Mouse (Mus musculus) liver, embryonic 13.5 days (tissue): Measurements from ENCODE around the gene Bnipl. TPM values are rescaled to one million over a fixed set of nuclear protein-coding genes. Genes with fewer than 3 reads are reported as not detected.
A peak's percentile ranks its signal among the peaks of the same experiment; 100 is the strongest.

ENCODE experiments used
- ATAC-seq: fragments of 200-750 bp; cut with Nextera tagmentation; 2 replicates; pipeline ENCODE4 v1.8.0; 2017; ENCODE audit warnings: low read depth, mild to moderate bottlenecking, moderate number of reproducible peaks, moderate library complexity
- DNase-seq: peaks from one replicate; pipeline ENCODE4 v3.0.0; 2022
- H3K27ac ChIP-seq: fragments of 300-500 bp; sonication (generic); 2 replicates; pipeline ENCODE4 v1.5.1; 2015; ENCODE audit warnings: moderate library complexity, mild to moderate bottlenecking, inconsistent platforms
- H3K27me3 ChIP-seq: fragments of 300-500 bp; sonication (generic); 2 replicates; pipeline ENCODE4 v1.6.1; 2015; ENCODE audit warnings: mild to moderate bottlenecking, inconsistent platforms
- H3K36me3 ChIP-seq: fragments of 300-500 bp; sonication (generic); 2 replicates; pipeline ENCODE4 v1.6.1; 2015; ENCODE audit warnings: mild to moderate bottlenecking, inconsistent platforms
- H3K4me1 ChIP-seq: fragments of 300-500 bp; sonication (generic); replicated peaks from 2 replicates; pipeline ENCODE4 v1.6.1; 2015; ENCODE audit warnings: inconsistent platforms
- H3K4me2 ChIP-seq: fragments of 300-500 bp; sonication (generic); 2 replicates; pipeline ENCODE4 v1.6.1; 2015; ENCODE audit warnings: inconsistent platforms, mild to moderate bottlenecking, moderate library complexity
- H3K4me3 ChIP-seq: fragments of 300-500 bp; sonication (generic); replicated peaks from 2 replicates; pipeline ENCODE4 v1.5.1; 2015; ENCODE audit warnings: mild to moderate bottlenecking, inconsistent platforms
- H3K9ac ChIP-seq: fragments of 300-500 bp; sonication (generic); 2 replicates; pipeline ENCODE4 v1.6.1; 2015; ENCODE audit warnings: mild to moderate bottlenecking, inconsistent platforms
- H3K9me3 ChIP-seq: fragments of 300-500 bp; sonication (generic); replicated peaks from 2 replicates; pipeline ENCODE4 v1.6.1; 2016; ENCODE audit warnings: inconsistent platforms
- WGBS: fragments of 180-500 bp; shearing (Covaris S2); methylation state at CpG from one replicate; pipeline ENCODE4 v1.1.7; 2015; ENCODE audit not compliant: insufficient replicate concordance; 5-methylcytosine and 5-hydroxymethylcytosine counted together
- polyA plus RNA-seq: library from polyadenylated mRNA; unstranded; fragments of >200 nt; fragmentation: Nextera tagmentation; extraction: Ambion mirVana; gene quantifications from 2 replicates; pipeline ENCODE4 v1.2.1, GENCODE M21; 2015

Gene Bnipl
- polyA plus RNA-seq, 1 experiment from 2014 or later: not detected

DNA sequence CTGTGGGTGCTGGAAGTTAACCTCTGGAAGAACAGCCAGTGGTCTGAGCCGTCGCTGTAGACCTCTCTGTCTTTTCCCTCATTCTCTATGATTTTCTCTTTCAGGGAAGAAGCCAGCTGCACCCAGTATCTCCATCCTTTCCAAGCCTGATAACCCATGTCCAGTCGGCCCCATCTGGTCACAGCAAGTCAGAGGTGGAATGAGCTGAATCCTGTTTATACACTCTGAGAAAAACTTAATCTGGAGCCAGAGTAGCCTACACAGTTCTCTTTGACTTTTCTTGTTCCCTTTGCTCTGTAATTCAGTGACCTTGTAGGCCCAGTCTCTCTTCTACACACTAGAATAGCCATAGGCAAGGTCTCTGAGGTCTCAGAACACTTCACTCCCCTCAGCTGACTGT, 36.5 kb upstream of the Bnipl start:
- Histone ChIP-seq H3K27ac (no peak overlapping the region), H3K4me1 (peaks cover 41% of the 10 kb centered on the region), H3K27me3 (no peaks in the 10 kb centered on the region), H3K4me2 (no peak overlapping the region), H3K9me3 (no peaks in the 10 kb centered on the region), H3K36me3 (peaks cover 38% of the 10 kb centered on the region), H3K9ac (no peak overlapping the region), H3K4me3 (no peak overlapping the region)
- DNase-seq (no peak), ATAC-seq (no peak)
- WGBS: 79% methylated on average over 3 of the region's 3 CpGs

DNA sequence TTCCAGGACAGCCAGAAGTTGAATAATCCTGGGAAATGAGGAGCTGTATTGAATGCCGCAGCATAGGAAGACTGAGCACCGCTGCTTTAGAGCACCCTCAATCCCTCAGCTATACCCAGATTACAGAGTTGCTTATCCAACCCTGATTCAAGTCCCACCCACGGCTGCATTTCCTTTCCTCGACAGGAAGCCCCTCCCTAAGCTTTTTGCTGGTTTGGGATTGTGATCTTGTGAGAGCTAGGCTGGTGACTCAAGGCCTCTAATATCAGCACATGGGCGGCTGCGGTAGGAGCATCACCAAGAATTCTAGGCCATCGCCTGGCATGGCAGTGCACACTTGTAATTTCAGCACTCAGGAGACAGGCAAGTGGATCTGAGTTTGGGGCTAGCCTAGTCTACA, 35.5 kb upstream of the Bnipl start:
- H3K4me2 ChIP-seq: no peak overlapping the region
- H3K9ac ChIP-seq: no peak overlapping the region
- ATAC-seq (no peak), DNase-seq (no peak)
- H3K4me3 ChIP-seq: no peak overlapping the region
- peaks cover 41% of the 10 kb centered on the region for H3K4me1 ChIP-seq
- no peaks in the 10 kb centered on the region for H3K9me3 ChIP-seq
- no peak overlapping the region for H3K27ac ChIP-seq
- H3K27me3 ChIP-seq: no peaks in the 10 kb centered on the region
- 48% methylated on average over 7 of the region's 7 CpGs for WGBS
- H3K36me3 ChIP-seq: peaks cover 38% of the 10 kb centered on the region

DNA sequence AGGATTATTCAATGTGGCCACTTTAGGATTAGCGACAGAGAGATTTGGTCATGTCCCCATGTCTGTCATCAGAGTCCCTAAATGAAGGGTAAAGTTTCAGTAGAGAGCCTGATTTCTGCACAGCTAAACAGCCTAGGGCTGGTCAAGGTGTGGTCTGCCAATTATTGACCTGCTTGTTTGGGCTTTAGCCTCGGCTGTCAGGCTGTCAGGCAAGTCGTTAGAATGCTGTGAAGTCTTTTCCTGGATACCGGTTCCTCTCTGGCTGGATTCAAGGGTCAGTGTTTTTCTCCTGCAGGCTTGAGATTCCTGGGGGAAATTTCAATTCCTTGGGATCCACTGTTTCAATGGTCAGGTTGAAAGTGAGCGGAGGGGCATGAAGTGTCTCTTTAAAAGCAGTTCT, 35.0 kb upstream of the Bnipl start:
- peaks cover 33% of the 10 kb centered on the region for H3K36me3 ChIP-seq
- ATAC-seq: no peak
- DNase-seq: no peak
- peaks cover 39% of the 10 kb centered on the region for H3K4me1 ChIP-seq
- WGBS: 67% methylated on average over 5 of the region's 5 CpGs
- no peaks in the 10 kb centered on the region for H3K27me3 ChIP-seq
- H3K4me2 ChIP-seq: no peak overlapping the region
- H3K9ac ChIP-seq: no peak overlapping the region
- H3K4me3 ChIP-seq: no peak overlapping the region
- no peak overlapping the region for H3K27ac ChIP-seq
- no peaks in the 10 kb centered on the region for H3K9me3 ChIP-seq

DNA sequence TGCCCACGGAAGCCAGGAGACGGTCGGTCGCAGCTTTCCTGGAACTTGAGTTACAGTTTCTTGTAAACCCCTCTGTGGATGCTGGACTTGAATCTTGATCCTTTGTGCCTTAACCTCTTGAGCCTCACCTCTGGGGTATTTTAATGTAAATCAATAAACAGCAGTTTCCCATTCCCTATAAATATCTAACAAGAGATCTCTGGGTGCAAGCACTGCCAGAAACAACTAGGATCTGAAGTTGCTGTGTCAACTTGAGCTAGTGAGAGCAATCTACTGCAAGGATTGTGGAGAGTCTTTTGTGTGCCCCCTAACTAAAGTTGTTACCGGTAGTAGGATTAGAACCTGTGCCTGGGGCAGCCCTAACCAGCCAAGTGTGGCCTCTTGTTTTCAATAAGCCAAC, 34.4 kb upstream of the Bnipl start:
- Histone ChIP-seq H3K4me2 (no peak overlapping the region), H3K9me3 (no peaks in the 10 kb centered on the region), H3K4me3 (no peak overlapping the region), H3K36me3 (peaks cover 29% of the 10 kb centered on the region), H3K27me3 (no peaks in the 10 kb centered on the region), H3K9ac (no peak overlapping the region), H3K4me1 (peaks cover 45% of the 10 kb centered on the region), H3K27ac (no peak overlapping the region)
- 83% methylated on average over 5 of the region's 5 CpGs for WGBS
- DNase-seq (no peak), ATAC-seq (no peak)

DNA sequence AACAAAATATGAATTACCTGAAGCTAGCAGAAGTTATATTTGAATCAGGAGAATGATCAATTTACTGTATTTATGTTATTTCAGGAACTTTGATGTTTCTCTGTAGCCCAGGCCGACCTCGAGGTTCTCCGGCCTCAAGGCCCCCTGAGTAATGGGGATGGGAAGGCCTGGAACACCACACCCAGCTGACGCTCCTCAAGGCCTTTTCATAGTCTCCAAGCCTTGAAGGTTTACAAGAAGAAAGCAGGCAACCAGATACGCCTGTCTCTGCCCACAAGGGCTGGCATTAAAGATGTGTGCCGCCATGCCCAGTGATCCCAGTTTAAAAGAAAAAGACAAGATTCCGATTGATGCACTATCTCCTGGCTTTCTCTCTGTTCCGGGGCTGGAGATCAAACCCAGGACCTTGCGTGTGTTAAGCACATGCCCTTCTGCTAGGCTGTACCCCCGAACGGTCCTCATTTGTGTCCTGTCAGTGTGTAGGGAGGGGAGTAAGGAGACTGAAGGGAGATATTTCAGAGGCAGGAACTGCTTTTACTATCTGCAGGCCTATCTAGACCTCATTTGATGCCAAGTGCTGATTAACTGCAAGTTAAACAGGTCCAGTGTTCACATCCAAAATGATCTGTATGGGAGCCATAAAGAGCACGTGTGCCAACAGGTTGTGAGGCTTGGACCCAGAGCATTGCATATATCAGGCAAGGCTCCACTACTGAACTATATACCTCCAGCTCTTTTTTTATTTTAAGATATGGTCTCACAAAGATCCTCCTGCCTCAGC, 33.7 kb upstream of the Bnipl start:
- H3K4me1 ChIP-seq: peaks cover 51% of the 10 kb centered on the region
- WGBS: 82% methylated on average over 12 of the region's 12 CpGs
- no peak overlapping the region for H3K9ac ChIP-seq
- H3K27ac ChIP-seq: no peak overlapping the region
- ATAC-seq (no peak), DNase-seq (no peak)
- peaks cover 23% of the 10 kb centered on the region for H3K36me3 ChIP-seq
- no peaks in the 10 kb centered on the region for H3K27me3 ChIP-seq
- peak overlapping the region; percentile 79 for H3K4me2 ChIP-seq
- no peaks in the 10 kb centered on the region for H3K9me3 ChIP-seq
- H3K4me3 ChIP-seq: peak overlapping the region; percentile 82

DNA sequence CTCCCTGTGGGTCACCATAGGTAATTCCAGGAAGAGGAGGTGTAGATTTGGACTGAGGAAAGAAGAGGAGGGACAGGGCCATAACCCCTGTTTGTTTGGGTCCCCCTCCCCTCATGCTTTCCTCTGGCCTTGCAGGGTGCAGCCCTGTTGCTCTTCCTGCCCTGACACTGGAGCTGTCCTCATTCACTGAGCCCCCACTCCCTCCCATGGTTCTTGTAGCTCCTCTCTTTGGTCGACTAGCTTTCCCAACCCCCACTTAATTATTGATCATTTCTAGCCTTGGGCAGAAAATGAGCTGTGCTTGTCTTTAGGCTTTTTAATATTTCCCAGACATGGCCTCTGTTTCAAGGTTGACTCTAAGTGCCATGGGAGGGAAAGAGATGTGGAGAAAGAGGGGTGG, 33.1 kb upstream of the Bnipl start:
- H3K4me1 ChIP-seq: peaks cover 57% of the 10 kb centered on the region
- peak overlapping the region; percentile 79 for H3K4me2 ChIP-seq
- H3K27ac ChIP-seq: peak overlapping the region; percentile 97
- peak overlapping the region; percentile 89 for H3K9ac ChIP-seq
- peaks cover 18% of the 10 kb centered on the region for H3K36me3 ChIP-seq
- peak overlapping the region; percentile 82 for H3K4me3 ChIP-seq
- no peak for DNase-seq
- no peaks in the 10 kb centered on the region for H3K9me3 ChIP-seq
- ATAC-seq: no peak
- 35% methylated on average over 1 of the region's 1 CpGs for WGBS
- no peaks in the 10 kb centered on the region for H3K27me3 ChIP-seq

DNA sequence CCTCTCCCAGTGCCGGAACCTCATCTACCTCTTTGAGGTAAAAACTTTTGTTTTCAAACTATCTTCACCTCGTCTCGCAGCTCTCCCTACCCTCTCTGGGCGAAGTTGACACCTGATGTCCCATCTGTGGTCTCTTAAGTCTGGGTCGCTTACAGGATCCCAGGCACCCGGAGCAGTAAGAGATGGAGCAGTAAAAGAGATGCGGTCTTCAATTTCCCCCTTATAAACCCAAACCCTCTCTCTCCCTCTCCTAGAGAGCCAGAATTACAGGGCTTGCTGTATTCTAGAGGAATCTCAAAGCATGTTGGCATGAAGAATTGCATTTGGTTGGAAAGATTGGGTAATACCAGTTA, 32.6 kb upstream of the Bnipl start:
- Histone ChIP-seq H3K27me3 (no peaks in the 10 kb centered on the region), H3K9ac (peak overlapping the region; percentile 89), H3K36me3 (peaks cover 13% of the 10 kb centered on the region), H3K4me1 (peaks cover 62% of the 10 kb centered on the region), H3K27ac (peak overlapping the region; percentile 97), H3K4me2 (peak overlapping the region; percentile 79), H3K9me3 (no peaks in the 10 kb centered on the region), H3K4me3 (peak overlapping the region; percentile 82)
- DNase-seq: no peak
- ATAC-seq: no peak
- 4% methylated on average over 7 of the region's 7 CpGs for WGBS

DNA sequence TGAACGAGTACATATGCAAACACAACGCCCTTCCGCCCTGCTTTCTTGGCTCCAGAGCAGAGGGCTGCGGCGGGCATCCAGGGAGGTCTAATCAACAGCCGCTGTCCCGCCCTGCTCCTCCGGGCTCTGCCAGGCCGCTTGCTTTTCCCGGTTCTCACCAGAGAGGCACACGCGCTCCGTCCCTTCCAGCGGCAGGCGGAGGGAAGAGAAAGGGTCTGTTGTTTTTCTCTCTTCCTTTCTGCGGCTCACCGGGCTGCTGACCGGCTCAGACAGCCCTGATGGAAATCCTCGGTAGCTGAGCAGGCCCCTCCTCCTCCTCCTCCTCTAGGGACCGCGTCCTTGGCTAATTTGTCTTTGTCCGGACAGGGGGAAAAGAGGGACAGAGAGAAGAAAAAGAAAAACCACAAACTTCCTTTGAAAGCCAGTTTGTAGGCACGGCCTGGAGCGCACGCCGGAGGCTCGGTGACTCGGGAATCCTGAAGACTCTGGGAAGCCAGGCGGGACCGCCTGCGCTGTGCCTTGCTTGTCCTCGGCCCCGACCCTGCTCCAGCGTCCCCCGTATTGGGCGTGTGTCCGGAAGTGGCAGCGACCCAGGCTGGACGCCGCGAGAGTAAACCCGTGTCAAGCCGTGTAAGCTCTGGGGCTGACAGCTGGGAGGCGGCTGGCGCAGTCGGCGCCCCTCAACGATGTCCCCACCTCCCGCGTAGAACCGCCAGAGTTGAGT, 32.0 kb upstream of the Bnipl start:
- peak overlapping the region; percentile 97 for H3K27ac ChIP-seq

DNA sequence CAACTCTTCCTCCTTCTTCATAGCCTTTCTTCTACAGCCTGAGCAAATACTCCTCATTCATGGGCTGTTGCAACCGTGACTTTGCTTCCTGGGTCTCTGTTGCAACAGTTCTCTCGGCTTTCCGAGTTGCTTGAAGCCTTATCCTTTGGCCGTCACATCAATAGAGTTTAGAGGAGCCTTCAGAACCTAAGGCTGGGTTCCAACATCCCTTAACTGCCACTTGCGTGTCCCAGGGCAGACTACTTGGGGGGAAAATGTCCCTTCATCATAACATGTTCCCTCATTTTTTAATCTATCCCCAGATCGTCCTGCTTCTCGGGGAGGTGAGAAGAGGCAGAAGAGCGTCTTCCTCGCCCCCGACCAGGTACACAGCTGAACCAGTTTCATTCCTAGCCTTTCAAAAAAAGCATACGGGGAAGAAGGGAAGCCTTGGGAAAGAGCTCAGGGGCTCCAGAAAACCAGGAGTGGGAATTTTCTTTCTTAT, 31.4 kb upstream of the Bnipl start:
- H3K9me3 ChIP-seq: no peaks in the 10 kb centered on the region
- peaks cover 73% of the 10 kb centered on the region for H3K4me1 ChIP-seq
- H3K9ac ChIP-seq: peak overlapping the region; percentile 89
- no peak for DNase-seq
- H3K36me3 ChIP-seq: 0 out of 2 replicates have a peak, but pooled peaks cover 2% of the 10 kb centered on the region
- ATAC-seq: peak; percentile 13
- under 1% methylated on average over 11 of the region's 11 CpGs for WGBS
- peak overlapping the region; percentile 97 for H3K27ac ChIP-seq
- no peaks in the 10 kb centered on the region for H3K27me3 ChIP-seq
- H3K4me2 ChIP-seq: peak overlapping the region; percentile 79
- peak overlapping the region; percentile 82 for H3K4me3 ChIP-seq

More for the DNA sequence above, 32.0 kb upstream of the Bnipl start:
- peak overlapping the region; percentile 89 for H3K9ac ChIP-seq
- peaks cover 67% of the 10 kb centered on the region for H3K4me1 ChIP-seq
- H3K4me2 ChIP-seq: peak overlapping the region; percentile 79
- WGBS: under 1% methylated on average over 51 of the region's 51 CpGs
- H3K36me3 ChIP-seq: peaks cover 8% of the 10 kb centered on the region
- H3K4me3 ChIP-seq: peak overlapping the region; percentile 82
- no peaks in the 10 kb centered on the region for H3K9me3 ChIP-seq
- DNase-seq: peak; percentile 75
- H3K27me3 ChIP-seq: no peaks in the 10 kb centered on the region
- peak; percentile 77 for ATAC-seq

DNA sequence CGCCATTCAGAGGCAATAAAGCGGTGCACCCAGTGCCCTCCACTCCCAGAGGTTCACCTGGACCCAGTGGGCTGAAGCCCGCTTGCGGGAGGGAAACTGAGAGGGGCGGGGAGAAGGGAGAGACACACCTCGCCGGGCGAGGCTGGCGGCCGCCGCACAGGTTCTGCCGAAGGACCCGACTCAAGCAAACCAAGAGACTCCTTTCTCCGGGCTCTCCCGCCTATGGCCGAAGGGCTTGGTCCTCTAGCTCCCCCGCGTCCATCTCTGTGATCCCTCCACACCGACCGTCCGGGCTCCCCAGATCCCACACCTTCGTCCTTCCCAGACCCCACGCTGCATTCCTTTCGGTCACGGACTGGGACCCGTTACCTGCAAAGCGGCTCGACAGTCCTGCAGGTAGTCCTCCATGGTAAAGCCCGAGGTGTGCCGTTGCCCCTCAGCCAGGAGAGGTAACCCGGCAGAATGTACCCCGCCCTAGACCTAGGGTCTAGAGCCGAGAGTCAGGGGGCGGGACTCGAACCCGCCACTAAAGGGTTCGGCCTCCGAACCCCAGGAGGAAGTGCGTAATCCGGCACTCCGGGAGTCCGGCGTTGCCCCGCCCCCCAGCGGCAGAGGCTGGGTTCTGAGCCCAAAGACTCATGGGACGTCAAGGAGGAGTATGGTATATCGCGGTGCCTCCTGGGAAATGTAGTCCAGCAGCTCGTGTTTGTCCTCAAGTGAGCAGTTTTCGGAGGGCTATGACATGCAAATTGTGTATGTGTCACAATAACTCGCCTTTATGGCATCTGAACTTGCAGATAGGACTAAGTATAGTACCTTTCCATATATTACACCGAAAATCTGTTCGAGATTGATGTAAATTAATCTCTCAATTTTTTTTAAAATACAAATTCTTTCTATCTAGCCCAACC, 30.5 kb upstream of the Bnipl start, which contains the start of the genes Mindy1 and Prune1:
Gene Mindy1 (plus strand): TSS at position 130 of the 911 bp plus-strand sequence.
Gene Prune1 (minus strand): TSS at position 861 of the 911 bp plus-strand sequence.
- Histone ChIP-seq H3K9ac (peak within 1 kb of the TSS; percentile 90), H3K4me2 (peak within 1 kb of the TSS; percentile 79), H3K4me1 (peaks cover 76% of the 10 kb centered on the region), H3K36me3 (no peaks in the 10 kb centered on the region), H3K27ac (peak within 1 kb of the TSS; percentile 97), H3K9me3 (no peaks in the 10 kb centered on the region), H3K4me3 (peak within 1 kb of the TSS; percentile 82), H3K27me3 (no peaks in the 10 kb centered on the region)
- peak; percentile 83 for ATAC-seq
- peak; percentile 99 for DNase-seq
- under 1% methylated on average over 53 of the region's 53 CpGs for WGBS

DNA sequence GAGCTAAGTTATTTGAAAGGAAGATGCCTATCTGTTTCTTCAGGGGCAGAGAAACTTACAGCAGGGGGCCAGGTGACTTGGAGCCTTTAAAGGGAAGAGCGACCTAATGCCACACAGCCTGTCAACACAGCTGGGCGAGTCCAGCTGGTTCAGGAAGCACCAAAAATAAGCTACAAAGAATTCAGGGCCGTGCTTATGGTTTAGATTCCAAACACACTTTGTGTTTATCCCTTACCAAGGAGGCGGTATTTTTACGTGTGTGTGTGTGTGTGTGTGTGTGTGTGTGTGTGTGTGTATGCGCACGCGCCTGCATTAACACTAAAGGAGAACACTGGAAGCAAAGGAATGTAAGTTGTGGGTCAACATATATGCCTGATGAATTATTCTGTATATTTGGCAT, 29.8 kb upstream of the Bnipl start:
- Histone ChIP-seq H3K4me3 (peak overlapping the region; percentile 82), H3K9me3 (no peaks in the 10 kb centered on the region), H3K4me2 (peak overlapping the region; percentile 79), H3K4me1 (peaks cover 77% of the 10 kb centered on the region), H3K27ac (peak overlapping the region; percentile 90), H3K27me3 (no peaks in the 10 kb centered on the region), H3K9ac (peak overlapping the region; percentile 90), H3K36me3 (no peaks in the 10 kb centered on the region)
- no peak for DNase-seq
- no peak for ATAC-seq
- 11% methylated on average over 8 of the region's 8 CpGs for WGBS
